Mouse (Mus musculus): Measurements from ENCODE around the gene Fbxw4. TPM values are rescaled to one million over a fixed set of nuclear protein-coding genes. Genes with fewer than 3 reads are reported as not detected.
A peak's percentile ranks its signal among the peaks of the same experiment; 100 is the strongest.

Fbxw4 gene
- total and polyA plus RNA-seq, 3 experiments, result 9.4 to 104 (median 49.8) TPM

DNA sequence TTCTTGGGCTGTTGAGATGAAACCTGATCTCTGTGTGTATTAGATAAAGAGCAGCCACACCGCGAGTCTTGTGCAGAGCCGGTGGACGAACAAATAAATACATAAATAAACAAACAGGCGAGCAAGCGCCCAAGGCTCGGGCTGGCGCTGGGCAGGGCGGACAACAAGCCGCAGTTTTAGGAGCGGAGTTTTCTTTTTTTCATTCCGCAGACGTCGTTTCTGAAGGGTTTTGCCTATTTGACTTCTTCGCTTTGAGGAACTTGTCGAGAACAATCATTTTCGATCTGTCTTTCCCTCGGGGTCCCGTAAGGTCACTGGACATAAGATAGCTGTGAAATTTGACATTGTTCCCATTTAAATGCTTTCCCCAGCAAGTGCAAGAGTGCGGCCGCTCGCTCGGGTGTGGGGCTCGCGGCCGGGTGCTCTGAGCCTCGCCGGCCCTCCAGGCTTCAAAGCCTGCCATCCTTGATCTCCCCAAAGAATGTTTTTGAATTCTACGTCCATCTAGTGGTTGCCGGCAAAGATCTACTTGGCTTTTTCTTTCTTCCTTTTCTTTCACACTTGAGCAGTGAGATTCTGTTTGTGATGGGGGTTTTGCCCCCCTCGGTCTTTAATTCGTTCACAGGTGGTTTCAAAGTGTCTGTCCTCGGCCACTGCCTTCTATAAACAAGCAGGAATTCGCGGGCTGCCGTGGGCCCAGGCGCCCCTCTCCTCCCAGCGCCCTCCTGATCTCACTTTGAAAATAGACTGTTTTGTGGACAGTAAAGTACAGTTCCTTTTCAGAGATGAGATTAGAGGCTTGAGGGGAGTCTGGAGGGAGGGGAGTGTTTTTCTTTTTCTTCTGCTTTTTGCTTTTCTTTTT lies 15.8 kb upstream of the Fbxw4 start:
- TF ChIP-seq POLR2AphosphoS5 (IDR thresholded peaks at IDR 0.05; ENCODE audit: insufficient replicate concordance, low read depth, low read length) (no peak), CTCF (IDR thresholded peaks at IDR 0.05; ENCODE audit: low read depth, low read length) (no peak), GATA1 (IDR thresholded peaks at IDR 0.05; ENCODE audit: borderline replicate concordance, low read length) (no peak), TAL1 (conservative IDR thresholded peaks at IDR 0.05; ENCODE audit: low read depth, low read length) (no peak), GATA2 (IDR thresholded peaks at IDR 0.05; ENCODE audit: borderline replicate concordance, low read depth, low read length) (no peak)
- H3K9me3 ChIP-seq (replicated peaks), result no peaks in the 10 kb centered on the region
- H3K36me3 ChIP-seq (replicated peaks), result no peaks in the 10 kb centered on the region
- peak overlapping the region; percentile 69 for H3K4me3 ChIP-seq (ENCODE audit: low read depth, low read length)
- no peak for ATAC-seq (ENCODE audit: extremely low read depth, insufficient number of reproducible peaks, low FRiP score, poor library complexity, severe bottlenecking)
- H3K27me3 ChIP-seq (ENCODE audit: insufficient read depth, low read length), result peaks cover 6% of the 10 kb centered on the region; the same call in 1 of the 2 replicates
- H3K4me1 ChIP-seq (ENCODE audit: insufficient read depth, low read depth, low read length), result peaks cover 33% of the 10 kb centered on the region
- peak; percentile 26 for DNase-seq (ENCODE audit: low spot score)

DNA sequence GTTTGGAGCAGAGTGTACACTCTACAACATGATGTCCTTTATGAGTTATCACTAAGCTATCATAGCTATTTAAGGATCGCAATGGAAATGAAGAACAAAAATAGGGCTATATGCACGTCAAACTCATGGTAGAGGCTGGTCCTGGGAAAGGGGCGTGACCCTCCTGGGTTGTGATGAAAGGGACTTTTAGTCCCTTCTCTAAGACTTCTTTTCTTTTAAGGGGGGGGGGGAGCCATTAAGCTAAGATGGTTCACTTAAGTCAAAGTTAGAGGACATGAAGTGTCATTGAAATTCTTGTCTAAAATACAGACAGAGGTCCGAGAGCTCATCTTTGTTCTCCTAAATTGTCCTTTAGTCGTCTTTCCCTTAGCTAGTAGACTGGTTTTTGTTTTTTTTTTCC lies 15.1 kb upstream of the Fbxw4 start:
- TF ChIP-seq CTCF (IDR thresholded peaks at IDR 0.05; ENCODE audit: low read depth, low read length), result no peak
- no peak for TF ChIP-seq GATA2 (IDR thresholded peaks at IDR 0.05; ENCODE audit: borderline replicate concordance, low read depth, low read length)
- TF ChIP-seq GATA1 (IDR thresholded peaks at IDR 0.05; ENCODE audit: borderline replicate concordance, low read length), result no peak
- TF ChIP-seq TAL1 (conservative IDR thresholded peaks at IDR 0.05; ENCODE audit: low read depth, low read length), result no peak
- TF ChIP-seq POLR2AphosphoS5 (IDR thresholded peaks at IDR 0.05; ENCODE audit: insufficient replicate concordance, low read depth, low read length), result no peak
- Histone ChIP-seq H3K9me3 (replicated peaks) (no peaks in the 10 kb centered on the region), H3K36me3 (replicated peaks) (no peaks in the 10 kb centered on the region), H3K4me1 (ENCODE audit: insufficient read depth, low read depth, low read length) (peaks cover 28% of the 10 kb centered on the region), H3K27me3 (ENCODE audit: insufficient read depth, low read length) (peaks cover 6% of the 10 kb centered on the region; the same call in 1 of the 2 replicates), H3K4me3 (ENCODE audit: low read depth, low read length) (no peak overlapping the region; the same call in 1 of the 2 replicates)
- DNase-seq (ENCODE audit: low spot score) (peak; percentile 31), ATAC-seq (ENCODE audit: extremely low read depth, insufficient number of reproducible peaks, low FRiP score, poor library complexity, severe bottlenecking) (no peak)

DNA sequence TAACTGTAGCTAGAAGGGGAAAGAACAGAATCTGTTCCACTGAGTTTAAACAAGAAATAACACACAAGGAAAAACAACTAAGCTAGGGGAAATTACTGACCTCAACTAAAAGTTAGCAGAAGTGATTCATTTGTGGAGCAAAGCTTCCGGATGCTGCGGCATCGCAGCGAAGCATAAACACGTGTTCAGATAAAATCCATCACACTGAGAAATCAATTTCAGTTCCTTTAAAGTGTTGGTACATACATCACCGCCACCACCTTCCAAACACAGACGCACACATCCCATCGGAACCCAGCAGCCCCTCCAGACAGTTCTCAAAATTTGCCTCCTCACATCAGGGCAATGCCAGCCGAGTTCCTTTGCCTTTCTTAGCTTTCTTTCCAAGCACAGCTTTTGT lies 12.9 kb upstream of the Fbxw4 start:
- peaks cover 6% of the 10 kb centered on the region; the same call in 1 of the 2 replicates for H3K27me3 ChIP-seq (ENCODE audit: insufficient read depth, low read length)

DNA sequence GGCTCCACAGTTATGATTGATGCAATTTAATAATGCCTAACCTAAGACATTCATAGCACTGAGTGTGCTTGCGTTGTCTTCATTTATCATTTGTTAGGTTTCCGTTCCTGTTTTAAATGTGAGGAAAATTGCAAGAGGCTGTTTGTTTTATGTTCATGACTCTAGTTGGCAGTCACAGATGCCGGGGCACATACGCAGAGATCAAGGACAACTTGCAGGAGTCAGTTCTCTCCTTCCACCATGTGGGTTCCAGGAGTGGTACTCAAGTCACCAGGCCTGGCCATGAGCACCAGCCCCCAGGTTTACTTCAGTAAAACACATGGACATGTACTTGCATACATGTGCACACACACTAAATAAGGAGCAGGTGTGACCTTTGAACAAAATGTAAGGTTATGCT lies 8.9 kb upstream of the Fbxw4 start:
- ATAC-seq (ENCODE audit: extremely low read depth, insufficient number of reproducible peaks, low FRiP score, poor library complexity, severe bottlenecking) (no peak), DNase-seq (ENCODE audit: low spot score) (no peak)
- H3K4me1 ChIP-seq (ENCODE audit: insufficient read depth, low read depth, low read length), result peaks cover 13% of the 10 kb centered on the region
- no peak overlapping the region for H3K4me3 ChIP-seq (ENCODE audit: low read depth, low read length)
- TF ChIP-seq POLR2AphosphoS5 (IDR thresholded peaks at IDR 0.05; ENCODE audit: insufficient replicate concordance, low read depth, low read length) (no peak), TAL1 (conservative IDR thresholded peaks at IDR 0.05; ENCODE audit: low read depth, low read length) (no peak), CTCF (IDR thresholded peaks at IDR 0.05; ENCODE audit: low read depth, low read length) (no peak), GATA2 (IDR thresholded peaks at IDR 0.05; ENCODE audit: borderline replicate concordance, low read depth, low read length) (no peak), GATA1 (IDR thresholded peaks at IDR 0.05; ENCODE audit: borderline replicate concordance, low read length) (no peak)
- H3K9me3 ChIP-seq (replicated peaks), result no peaks in the 10 kb centered on the region
- H3K36me3 ChIP-seq (replicated peaks), result no peaks in the 10 kb centered on the region
- H3K27me3 ChIP-seq (ENCODE audit: insufficient read depth, low read length), result peaks cover 6% of the 10 kb centered on the region; the same call in 1 of the 2 replicates

More for the DNA sequence above, 12.9 kb upstream of the Fbxw4 start:
- TF ChIP-seq GATA1 (IDR thresholded peaks at IDR 0.05; ENCODE audit: borderline replicate concordance, low read length), result no peak
- TF ChIP-seq POLR2AphosphoS5 (IDR thresholded peaks at IDR 0.05; ENCODE audit: insufficient replicate concordance, low read depth, low read length), result no peak
- TF ChIP-seq GATA2 (IDR thresholded peaks at IDR 0.05; ENCODE audit: borderline replicate concordance, low read depth, low read length), result no peak
- TF ChIP-seq TAL1 (conservative IDR thresholded peaks at IDR 0.05; ENCODE audit: low read depth, low read length), result no peak
- TF ChIP-seq CTCF (IDR thresholded peaks at IDR 0.05; ENCODE audit: low read depth, low read length), result no peak
- Histone ChIP-seq H3K9me3 (replicated peaks) (no peaks in the 10 kb centered on the region), H3K4me3 (ENCODE audit: low read depth, low read length) (no peak overlapping the region), H3K36me3 (replicated peaks) (no peaks in the 10 kb centered on the region), H3K4me1 (ENCODE audit: insufficient read depth, low read depth, low read length) (peaks cover 31% of the 10 kb centered on the region)
- ATAC-seq (ENCODE audit: extremely low read depth, insufficient number of reproducible peaks, low FRiP score, poor library complexity, severe bottlenecking) (no peak), DNase-seq (ENCODE audit: low spot score) (no peak)

DNA sequence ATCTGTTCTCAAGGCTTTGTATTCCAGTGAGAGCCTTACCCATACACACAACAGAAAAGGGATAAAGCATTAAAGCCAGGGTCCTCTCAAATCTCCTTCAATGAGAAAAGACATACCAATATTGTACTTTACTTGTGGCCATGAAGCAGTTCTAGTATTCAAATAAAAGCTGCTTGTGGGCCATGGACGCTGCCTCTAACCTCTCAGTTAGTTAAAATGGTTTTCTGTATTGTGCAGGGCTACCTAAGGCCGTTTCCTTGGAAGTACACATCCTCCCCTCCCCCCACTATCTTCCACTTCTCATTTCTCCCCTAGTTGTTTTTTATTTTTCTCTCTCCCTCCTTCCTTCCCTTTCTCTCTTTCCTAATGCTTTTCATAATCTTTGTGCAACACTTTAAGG lies 3.7 kb upstream of the Fbxw4 start:
- H3K4me3 ChIP-seq (ENCODE audit: low read depth, low read length), result no peak overlapping the region
- no peak for ATAC-seq (ENCODE audit: extremely low read depth, insufficient number of reproducible peaks, low FRiP score, poor library complexity, severe bottlenecking)
- TF ChIP-seq GATA2 (IDR thresholded peaks at IDR 0.05; ENCODE audit: borderline replicate concordance, low read depth, low read length) (no peak), GATA1 (IDR thresholded peaks at IDR 0.05; ENCODE audit: borderline replicate concordance, low read length) (no peak), CTCF (IDR thresholded peaks at IDR 0.05; ENCODE audit: low read depth, low read length) (no peak), POLR2AphosphoS5 (IDR thresholded peaks at IDR 0.05; ENCODE audit: insufficient replicate concordance, low read depth, low read length) (no peak), TAL1 (conservative IDR thresholded peaks at IDR 0.05; ENCODE audit: low read depth, low read length) (no peak)
- H3K27me3 ChIP-seq (ENCODE audit: insufficient read depth, low read length), result no peaks in the 10 kb centered on the region
- peaks cover 42% of the 10 kb centered on the region for H3K4me1 ChIP-seq (ENCODE audit: insufficient read depth, low read depth, low read length)
- no peak for DNase-seq (ENCODE audit: low spot score)
- peaks cover 5% of the 10 kb centered on the region for H3K36me3 ChIP-seq (replicated peaks)
- no peaks in the 10 kb centered on the region for H3K9me3 ChIP-seq (replicated peaks)

DNA sequence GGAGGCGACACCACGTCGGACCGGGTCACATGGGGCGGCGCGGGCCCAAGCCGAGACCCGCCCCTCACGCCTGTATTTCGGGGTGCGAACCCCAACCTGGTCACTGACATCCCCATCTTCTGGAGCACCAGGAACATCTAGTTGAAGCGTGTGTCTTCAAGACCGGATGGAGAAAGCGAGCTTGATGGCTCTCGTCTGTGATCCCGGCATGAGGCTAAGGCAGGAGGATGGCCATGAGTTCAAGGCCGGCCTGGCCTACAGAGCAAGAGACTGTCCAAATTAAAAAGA lies 335 bp upstream of the Fbxw4 start:
- no peak for DNase-seq (ENCODE audit: low spot score)
- TF ChIP-seq POLR2AphosphoS5 (IDR thresholded peaks at IDR 0.05; ENCODE audit: insufficient replicate concordance, low read depth, low read length) (no peak), CTCF (IDR thresholded peaks at IDR 0.05; ENCODE audit: low read depth, low read length) (no peak), TAL1 (conservative IDR thresholded peaks at IDR 0.05; ENCODE audit: low read depth, low read length) (no peak), GATA2 (IDR thresholded peaks at IDR 0.05; ENCODE audit: borderline replicate concordance, low read depth, low read length) (no peak), GATA1 (IDR thresholded peaks at IDR 0.05; ENCODE audit: borderline replicate concordance, low read length) (no peak)
- H3K9me3 ChIP-seq (replicated peaks), result no peaks in the 10 kb centered on the region
- ATAC-seq (ENCODE audit: extremely low read depth, insufficient number of reproducible peaks, low FRiP score, poor library complexity, severe bottlenecking), result peak; percentile 64
- peaks cover 13% of the 10 kb centered on the region for H3K36me3 ChIP-seq (replicated peaks)
- H3K27me3 ChIP-seq (ENCODE audit: insufficient read depth, low read length), result no peaks in the 10 kb centered on the region
- H3K4me1 ChIP-seq (ENCODE audit: insufficient read depth, low read depth, low read length), result peaks cover 62% of the 10 kb centered on the region
- H3K4me3 ChIP-seq (ENCODE audit: low read depth, low read length), result peak overlapping the region; percentile 96
